Mouse (Mus musculus) spleen, postnatal 10 days (tissue): ENCODE results near the gene Dnajb2.

Source experiments
- DNase-seq, 2 experiments: peaks; one replicate each; pipeline ENCODE4 v3.0.0; 2021 to 2022; ENCODE audit warnings: low spot score in 2 of 2

Gene Dnajb2

DNA sequence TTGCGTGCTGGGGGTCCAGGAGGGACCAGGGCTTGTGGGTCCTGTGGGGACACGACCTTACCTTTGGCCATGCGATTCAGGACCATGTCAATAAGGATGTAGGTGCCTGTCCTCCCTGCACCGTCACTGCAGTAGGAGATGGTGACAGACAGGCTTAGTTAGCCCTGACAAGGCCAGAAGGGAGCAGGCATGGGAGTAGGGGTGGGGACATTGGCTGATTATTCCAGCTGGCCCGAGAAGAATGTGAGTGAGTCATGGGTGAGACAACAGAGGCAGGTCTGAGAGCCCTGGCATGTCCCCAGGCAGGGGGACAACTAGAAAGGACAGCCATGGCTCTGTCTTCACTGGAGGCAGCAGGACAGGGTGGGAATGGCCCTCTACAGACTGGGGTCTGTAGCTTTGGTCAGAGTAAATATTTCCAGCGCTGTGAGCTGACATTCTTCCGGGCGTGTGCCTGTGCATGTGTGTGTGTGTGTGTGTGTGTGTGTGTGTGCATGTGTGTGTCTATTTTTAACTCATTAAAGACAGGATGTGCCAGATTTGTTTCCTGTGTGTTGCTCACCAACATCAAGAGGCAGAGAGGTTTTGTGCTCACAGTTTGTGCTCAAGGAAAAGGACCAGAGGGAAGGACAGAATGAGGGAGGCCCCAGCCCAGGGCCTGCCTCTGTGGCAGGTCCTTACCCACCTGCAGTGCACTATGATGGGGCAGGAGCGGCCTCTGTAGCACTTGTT lies 12.0 kb downstream of the Dnajb2 start:
- peak in 1 of 2 experiments; percentile 14 for DNase-seq

DNA sequence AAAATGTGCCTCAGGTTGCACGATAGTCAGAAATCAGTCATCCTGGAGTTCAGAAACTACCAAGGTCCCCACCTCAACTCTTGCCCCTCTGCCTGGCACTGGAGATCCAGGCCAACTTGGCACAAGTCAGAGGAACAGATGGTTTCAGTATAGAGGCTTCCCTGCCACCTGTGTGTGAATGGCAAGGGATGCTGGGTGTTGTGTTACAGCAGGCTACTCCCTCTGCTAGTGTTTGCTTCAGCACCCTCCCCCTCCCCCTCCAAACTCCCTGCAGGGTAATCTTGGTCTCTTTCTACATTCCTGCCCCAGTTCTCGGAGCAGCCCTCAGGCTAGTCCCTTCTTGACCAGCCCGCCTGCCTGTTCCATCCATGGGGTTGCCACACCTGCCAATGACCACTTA lies 14.3 kb downstream of the Dnajb2 start:
- no peak for DNase-seq

DNA sequence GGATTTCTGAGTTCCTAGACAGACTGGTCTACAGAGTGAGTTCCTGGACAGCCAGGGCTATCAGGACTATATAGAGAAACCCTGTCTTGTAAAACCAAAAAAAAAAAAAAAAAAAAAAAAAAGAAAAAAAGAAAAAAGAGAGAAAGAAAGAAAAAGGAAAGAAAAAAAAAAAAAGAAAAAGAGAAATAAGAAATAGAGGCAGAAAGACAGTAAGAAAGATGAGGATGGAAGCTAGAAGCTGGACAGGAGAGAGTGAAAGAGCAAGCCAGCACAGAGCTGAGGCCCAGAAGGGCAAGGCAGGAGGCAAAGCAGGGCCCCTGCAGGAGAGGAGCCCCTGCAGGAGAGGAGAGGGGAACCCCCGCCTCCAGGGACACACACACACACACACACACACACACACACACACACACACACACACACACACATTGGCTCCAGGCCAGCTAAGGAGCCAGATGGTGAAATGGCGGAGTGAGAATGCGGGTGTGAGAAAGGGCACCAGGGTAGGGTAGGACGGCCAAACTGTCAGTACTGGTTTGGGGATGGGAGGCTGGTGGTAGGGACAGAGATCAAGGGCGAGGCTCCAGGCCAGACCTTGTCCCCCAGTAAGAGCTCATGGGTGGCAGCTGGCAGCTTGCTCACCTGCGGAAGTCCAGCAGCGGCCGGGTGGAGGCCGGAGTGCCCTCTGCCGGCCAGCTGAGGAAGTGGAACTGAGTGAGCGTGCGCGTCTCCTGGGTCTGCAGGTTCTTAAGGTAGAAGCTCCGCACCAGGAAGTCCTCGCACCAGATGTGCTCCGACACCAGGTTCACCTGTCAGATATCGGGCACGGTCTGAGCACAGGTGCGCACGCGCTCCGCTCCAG lies 15.1 kb downstream of the Dnajb2 start:
- DNase-seq, result peak; percentile 87 to 90

DNA sequence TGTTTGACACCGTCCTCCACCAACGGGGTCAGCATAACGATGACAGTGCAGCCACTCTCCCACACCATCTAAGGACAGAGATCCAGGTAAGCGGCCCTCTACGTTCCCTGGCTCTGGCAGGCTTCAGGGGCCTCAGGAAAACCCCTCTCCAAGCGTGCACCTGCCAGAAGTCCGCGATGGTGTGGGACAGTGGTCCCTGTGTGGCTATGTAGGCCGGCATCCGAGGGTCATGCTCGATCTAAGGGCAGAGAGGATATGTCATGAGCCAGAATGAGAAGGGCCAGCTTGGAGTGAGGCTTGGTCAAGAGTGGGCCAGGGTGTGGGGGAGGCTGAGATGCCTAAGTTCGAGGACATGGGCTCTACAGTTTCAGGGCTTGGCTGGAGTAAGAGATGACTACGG lies 16.1 kb downstream of the Dnajb2 start:
- no peak for DNase-seq

DNA sequence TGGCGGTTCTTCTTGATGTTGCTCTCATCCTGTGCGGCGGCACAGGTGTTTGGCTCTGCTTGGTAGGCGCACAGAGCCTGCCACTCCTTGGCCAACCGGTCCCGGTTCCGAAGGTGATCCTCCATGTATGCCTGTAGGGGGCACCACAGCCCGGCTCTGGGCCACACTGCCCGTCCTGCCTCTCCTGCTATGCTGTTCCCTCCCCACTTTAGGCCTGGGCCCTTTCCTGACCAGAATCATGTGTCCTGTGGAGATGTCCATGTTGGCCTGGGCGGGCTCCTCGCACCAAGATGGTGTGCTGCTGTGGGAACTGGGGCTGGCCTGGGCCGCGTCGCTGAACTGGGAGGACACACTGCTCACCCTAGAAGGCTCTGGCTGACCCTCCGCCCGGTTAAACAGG lies 16.8 kb downstream of the Dnajb2 start:
- peak in 1 of 2 experiments; percentile 35 for DNase-seq

DNA sequence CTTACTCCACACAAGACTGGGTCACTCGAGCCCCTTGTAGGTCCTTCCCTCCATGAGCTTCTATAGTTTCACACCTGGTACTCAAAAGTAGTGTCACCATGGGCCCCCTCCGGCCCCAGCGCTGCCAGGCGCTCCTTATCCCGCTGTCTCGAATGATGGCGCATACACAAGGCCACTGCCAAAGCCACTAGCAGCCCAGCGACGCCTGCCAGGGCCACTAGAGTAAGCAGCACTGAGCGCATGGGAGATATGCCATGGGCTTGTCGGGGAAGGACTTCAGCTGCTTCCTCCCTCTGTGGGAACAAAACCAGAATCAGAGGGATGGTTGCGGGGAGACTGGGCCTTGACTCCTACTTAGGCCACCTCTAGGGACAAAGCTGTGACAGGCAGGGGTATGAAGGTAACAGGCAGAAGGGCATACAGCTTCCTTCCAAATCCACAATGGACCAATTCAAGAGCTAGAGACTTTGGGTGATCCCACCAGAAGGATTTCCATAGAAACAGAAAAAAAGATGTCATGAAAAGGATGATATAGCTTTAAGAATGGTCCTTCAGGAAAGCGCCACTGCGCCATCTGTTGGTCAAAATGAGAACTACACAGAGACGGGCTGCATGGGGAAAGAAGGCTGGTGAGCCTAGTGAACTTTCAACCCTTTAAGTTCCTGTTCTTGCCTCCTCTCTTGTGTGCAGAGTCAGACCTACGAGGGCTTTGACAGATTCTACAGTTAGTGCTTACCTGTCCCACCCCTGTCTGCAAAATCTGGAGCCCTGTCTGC lies 17.8 kb downstream of the Dnajb2 start:
- peak; percentile 93 to 94 for DNase-seq

DNA sequence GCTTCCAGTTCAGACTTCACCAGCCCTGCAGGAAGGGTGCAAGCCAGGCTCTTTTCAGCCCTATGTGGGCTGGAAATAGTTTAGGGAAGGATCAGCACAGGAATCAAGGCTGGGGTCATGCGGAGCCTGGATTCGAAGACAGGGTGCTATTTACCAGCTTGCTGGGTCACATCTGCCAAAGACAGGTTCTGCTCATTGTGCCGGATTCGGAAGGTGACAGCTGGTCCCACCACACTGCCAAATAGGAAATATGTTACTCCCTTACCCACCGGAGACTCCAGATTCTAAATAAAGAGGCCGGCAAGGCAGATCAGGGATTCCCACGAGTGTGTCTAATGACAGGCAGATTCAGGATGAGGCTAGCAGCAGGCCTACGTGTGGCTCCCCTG lies 18.4 kb downstream of the Dnajb2 start:
- no peak for DNase-seq

DNA sequence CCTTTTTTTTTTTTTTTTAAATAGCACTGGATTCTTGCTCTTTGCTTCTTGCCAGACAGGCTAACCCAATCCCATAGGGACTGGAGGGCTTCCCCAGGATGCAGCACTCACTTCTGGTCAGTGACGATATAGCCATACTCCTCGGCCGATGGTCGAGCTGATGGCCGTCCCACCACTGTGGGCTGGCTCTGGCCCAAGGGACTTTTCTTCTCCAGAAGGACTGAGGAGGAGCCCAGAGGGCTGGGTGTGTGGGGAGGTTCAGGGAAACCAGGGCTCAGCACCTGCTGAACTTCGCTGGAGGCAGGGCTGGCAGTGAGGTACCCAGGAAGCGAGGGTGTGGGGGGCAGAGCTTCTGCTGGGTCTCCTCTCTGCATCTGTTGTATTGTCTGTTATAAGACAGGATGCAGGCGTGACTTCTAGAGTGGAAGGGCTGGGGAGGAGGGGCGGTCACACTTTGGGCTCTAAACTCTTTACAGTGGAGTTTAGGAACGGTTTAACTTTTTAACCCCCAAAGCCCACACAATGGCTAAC lies 19.4 kb downstream of the Dnajb2 start:
- DNase-seq, result peak in 1 of 2 experiments; percentile 22

DNA sequence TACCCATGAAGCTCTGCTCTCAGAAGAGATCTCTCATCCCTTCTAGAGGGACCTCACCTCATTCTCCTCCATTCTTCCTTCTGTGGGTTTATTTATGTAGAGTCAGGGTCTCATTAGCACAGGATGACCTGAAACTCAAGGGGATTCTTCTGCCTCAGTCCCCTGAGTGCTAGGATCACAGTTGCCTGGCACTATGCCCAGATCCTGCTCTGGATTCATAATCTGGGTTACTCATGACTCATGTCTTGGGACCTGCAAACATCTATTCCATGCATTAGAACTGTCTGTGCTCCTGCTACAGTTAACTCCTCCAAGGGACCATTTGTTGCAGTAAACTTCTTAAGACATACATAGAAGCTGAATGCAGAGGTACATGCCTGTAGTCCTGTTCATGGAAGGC lies 25.1 kb downstream of the Dnajb2 start:
- no peak for DNase-seq

DNA sequence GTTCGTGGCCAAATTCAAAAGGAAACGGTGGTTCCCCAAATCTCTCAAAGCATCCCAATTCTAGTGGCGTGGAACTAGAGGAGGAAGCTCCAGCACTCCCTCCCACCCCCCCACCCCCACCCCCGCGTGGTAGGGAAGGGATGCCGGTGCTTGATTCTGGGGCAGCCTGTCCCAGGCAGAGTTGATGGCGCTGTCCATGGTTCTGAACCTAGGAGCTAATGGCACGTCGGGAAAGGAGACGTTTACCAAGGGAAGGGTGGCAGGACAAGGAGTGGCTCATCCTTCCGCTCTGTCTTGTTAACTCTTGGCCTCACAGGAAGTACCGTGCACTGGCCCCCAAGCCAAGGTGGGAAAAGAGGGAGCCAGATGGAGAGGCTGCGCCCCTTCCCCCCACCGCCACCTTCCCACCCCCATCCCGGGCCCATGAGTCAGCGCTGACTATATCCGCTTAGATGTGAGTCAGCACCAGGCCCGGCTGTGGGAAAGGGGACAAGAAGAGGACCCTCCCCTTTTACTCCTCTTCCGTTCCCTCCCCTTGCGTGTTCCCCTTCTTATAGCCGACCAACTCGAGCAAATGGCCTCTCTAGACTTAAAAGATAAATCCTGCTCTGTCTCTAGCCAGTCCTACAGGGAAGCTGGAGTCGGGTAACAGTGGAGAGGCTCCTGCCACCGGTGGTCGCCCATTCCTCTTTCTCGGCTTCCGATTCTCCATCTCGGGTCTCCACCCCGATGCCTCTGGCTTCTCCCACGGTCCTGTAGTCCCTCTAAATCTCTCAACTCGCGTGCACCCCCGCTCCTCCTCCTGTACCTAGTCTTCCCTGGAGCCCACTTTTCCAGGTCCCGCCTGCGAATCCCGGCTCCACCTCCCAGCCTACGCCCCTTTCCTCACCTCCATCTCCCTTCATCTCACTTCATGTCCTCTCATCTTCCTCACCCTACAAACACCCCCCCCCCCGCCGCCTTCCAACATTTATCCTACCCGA lies 27.1 kb downstream of the Dnajb2 start:
- peak; percentile 30 to 76 for DNase-seq

DNA sequence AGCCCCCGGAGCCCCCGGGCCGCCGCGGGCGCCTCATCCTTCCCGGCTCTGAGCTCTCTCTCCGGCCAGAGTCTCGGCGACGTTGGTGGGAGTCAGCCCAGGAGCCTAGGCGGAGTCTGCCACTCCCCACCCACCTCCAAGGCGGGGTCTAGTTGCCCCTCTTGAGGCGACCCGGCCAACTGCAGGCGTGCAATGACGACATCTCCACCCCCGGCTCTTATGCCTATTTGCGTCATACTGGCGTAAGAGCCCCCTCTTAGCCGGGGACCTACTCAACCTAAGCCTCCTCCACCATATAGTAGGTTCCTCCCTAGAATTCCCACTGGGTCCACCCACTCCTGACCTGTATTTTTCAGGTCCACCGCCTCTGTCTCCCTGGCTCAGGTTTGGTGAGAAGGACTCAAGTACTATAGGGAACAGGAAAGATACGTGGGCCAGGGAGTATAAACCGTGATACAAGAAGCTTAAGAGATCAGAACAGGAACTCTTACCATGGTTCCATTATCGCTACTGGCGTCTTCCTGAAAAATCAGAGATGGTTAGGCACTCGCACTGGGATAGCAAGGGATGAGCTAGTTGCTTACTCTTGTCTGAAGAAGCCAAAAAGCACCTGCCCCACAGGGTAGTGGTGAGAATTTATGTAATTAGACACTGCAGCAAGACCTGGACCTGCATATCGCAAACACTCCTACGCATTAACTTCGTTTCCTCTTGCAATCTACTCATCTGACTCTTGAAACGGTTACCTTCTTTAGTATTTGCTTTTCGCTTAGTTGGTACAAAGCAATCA lies 28.1 kb downstream of the Dnajb2 start, which contains the start of gene Ptprn:
Ptprn (minus strand) TSS at position 412 of the 790 bp plus-strand sequence.
- no peak for DNase-seq

DNA sequence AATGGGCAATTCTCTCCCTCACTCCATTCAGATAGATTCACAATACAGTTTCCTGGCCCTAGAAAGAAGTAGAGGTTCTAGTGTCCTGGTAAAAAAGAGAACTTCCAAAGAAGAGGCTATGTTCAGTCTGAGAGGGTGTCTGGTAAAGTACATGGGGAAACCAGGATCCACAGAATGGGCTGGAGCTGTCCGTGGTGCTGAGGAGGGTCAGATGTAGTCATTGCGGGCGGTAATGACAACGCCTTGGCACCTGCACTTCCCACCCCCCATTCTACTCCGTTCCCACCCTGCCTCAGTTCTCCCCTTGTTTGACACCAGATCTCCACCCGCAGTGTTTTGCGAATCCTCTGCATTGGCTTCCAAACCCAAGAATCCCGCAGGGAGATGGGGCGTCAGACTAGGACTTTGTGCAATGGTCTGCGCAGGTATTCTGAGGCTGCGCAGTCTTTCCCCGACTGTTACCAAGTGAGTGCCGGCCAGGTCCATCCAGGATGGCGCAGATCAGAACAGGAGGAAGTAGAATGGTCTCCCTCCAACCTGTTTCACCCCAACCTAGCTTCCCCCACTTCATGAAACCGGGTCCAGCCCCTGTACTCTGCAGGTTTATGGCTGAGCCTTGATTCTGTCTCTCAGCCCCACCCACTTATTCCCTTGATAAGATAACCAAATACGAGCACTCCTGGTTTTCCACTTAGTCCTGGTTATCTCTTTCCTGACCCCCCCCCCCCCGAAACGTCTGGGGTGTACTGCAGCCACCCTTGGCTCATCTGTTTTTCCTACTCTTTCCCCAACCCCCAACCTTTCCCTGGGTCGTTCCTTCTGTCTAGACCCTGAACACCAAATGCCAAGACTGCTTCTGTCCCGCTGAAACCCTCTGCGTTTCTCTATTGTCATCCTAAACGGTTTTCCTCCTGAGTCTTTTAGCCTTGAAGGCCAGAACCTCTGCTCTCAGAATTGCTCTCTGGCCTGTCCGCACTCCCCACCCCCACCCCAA lies 41.3 kb downstream of the Dnajb2 start:
- peak; percentile 16 to 71 for DNase-seq

DNA sequence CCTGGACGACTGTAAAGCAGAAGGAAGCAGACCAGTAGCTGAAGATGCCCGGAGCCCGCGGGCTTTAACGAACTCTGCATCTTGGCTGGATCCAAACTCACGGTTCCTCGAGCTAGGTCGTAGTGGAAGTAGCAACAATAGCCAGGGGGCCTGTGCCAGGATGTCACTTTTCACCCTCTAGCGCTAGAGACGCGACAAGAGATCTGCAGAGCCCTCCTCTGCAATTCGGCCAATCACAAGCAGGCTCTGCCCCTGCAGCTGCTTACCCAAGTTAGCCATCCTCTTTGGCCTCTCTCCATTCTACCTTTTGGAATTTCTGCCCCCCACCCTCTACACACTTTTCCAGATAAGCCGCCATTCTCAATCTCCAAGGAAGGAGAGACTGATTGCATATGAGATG lies 42.0 kb downstream of the Dnajb2 start, which contains the start of gene Resp18:
Resp18 (minus strand) TSS at position 188 of the 400 bp plus-strand sequence.
- DNase-seq, result no peak

DNA sequence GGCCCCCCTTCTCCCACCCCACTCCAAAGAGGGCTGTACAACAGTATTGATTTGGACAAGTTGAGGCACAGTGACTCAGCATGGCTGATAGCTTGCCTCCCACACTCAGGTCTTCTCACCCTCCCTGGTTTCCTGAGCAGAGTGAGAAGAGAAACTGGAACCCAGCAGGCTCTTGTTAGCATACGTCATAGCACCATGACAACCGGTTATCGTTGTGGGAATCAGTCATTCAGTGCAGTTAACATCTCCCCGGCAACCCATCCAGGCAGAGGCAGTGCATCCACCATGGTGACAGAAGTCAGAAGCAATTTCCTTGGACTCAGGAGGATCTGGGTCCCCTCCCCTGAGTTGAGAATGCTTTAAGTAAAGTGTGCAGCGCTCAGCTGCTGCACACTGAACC lies 46.8 kb downstream of the Dnajb2 start:
- DNase-seq, result no peak

DNA sequence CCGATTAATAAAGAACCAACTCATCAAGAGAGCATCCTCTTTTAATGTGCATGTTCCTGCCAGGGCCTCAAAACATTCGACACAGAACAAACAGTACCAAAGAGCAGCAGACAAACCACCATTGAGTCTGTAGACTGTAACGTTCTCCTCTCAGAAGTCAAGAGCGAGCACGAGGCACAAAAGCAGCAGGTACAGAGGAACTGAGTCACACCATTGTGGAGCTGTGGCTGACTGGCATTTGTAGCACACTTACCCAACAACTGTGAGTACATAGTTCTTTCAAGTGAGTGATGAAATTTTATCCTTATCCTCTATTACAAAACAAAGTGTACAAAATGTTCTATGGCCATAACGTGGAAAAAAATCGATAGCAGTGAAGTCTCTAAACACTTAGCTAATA lies 48.7 kb downstream of the Dnajb2 start:
- DNase-seq, result no peak

DNA sequence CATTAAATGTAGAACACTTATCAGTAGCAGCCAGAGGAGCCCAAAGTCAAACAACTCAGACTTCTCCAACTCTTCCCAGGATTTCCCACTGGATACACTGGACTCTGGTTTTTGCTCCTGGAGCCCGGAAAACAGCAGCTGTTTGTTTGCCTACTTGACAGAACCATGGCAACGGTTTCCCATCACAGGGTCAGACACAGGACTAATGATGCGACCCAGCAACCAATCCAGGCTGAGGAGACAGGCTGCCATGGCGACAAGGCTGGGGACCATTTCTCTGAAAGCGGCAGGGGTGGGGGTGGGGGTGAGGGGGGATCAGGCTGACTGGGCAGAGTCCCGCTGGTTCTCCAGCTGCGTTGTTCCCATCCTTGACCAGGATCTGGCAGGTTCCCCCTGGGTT lies 53.2 kb downstream of the Dnajb2 start:
- DNase-seq, result no peak

DNA sequence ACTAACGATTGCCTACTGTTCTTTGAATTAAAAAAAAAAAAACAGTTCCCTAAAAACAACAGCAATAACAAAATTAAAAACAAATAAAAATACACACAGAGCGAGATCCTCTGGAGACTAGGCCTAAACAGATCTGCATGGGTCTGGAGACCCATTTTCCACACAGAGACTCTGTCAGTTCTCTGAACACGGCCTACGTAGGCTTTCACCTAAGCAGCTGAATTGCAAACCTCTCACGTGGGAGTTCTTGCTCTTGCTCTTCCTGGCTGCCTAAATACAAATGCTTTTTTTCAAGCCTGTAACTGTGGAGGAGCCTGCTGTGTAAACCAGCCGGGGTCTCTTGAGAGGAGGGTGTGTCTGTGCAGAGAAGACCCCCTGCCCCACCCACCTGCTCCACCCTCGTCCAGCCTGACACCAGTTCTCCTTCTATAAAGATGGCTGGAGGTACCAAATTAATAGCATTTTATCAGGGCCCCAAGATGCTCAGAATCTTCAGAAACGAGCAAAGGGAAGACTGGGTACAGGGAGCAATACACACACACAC lies 53.8 kb downstream of the Dnajb2 start:
- DNase-seq, result no peak

DNA sequence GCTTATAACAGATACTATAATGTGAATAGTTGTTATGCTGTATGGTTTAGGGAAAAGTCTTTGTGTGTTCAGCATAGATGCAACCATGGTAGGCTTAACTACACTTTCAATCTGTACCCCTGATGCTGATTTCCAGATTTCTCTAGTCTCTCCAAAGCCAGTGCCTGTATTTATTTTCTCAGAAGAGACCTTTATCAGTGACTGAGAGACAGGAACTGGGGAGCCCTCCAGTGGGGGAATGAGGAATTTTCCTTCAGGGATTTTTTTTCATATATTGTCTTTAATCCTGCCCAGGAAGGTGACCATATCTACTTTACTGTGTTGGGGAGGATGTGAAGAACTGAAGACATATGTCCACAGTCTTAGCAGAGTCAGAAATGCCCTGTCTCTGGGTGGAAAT lies 54.4 kb downstream of the Dnajb2 start:
- no peak for DNase-seq
